Mouse (Mus musculus): ENCODE data around the gene Lmo3. TPM values are rescaled to one million over a fixed set of nuclear protein-coding genes. Genes with fewer than 3 reads are reported as not detected.

The Lmo3 gene
- 3.7 and 4.7 TPM in 2 replicates for polyA plus RNA-seq (2015; fragmentation: Nextera tagmentation; extraction: Ambion mirVana)

GRCm38 (mm10) chr6:138581734-138582505, at the start of gene Lmo3:
TSS of gene Lmo3 (minus strand) at chr6:138581968.
- Histone ChIP-seq H3K4me2 (replicated peaks; ENCODE audit: low read depth) (no peak within 1 kb of the TSS), H3K4me3 (ENCODE audit: low read depth, low read length) (no peak within 1 kb of the TSS), H3K9ac (ENCODE audit: low read depth, low read length) (no peak within 1 kb of the TSS), H3K36me3 (ENCODE audit: control insufficient read depth, insufficient read depth) (no peaks in the 10 kb centered on the region), H3K27me3 (replicated peaks; ENCODE audit: control insufficient read depth, insufficient read depth, low read length) (no peaks in the 10 kb centered on the region), H3K9me3 (ENCODE audit: control insufficient read depth) (no peaks in the 10 kb centered on the region), H3K4me1 (replicated peaks; ENCODE audit: control insufficient read depth, insufficient read depth, low read length) (no peaks in the 10 kb centered on the region), H3K27ac (ENCODE audit: low read depth, low read length) (no peak within 1 kb of the TSS)
- no peak for ATAC-seq
- TF ChIP-seq CTCF (IDR thresholded peaks at IDR 0.05; ENCODE audit: low read depth): no peak
- 76% methylated on average over 13 of the region's 13 CpGs for WGBS

DNA sequence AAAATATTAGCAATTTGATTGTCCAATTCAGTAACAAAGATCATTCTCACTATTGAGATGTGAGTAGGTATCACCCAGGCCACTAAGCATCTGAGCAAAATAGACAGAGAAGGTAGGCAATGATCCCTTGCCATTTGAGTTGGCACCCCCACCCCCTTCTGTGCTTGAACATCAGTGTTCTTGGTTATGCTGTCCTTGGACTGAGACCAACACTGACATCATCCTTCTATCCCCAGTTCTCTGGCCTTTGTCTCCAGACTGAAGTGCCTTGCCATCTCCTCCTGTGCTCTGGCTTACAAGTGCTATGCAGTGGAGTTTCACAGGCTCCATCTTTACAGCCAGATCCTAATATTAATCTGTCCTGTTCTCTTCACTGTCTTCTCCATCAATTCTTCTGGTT, 39.0 kb upstream of the Lmo3 start:
- Histone ChIP-seq H3K27ac (ENCODE audit: low read depth, low read length) (no peak overlapping the region), H3K4me3 (ENCODE audit: low read depth, low read length) (no peak overlapping the region), H3K4me2 (replicated peaks; ENCODE audit: low read depth) (no peak overlapping the region), H3K27me3 (replicated peaks; ENCODE audit: control insufficient read depth, insufficient read depth, low read length) (no peaks in the 10 kb centered on the region), H3K9me3 (ENCODE audit: control insufficient read depth) (no peaks in the 10 kb centered on the region), H3K4me1 (replicated peaks; ENCODE audit: control insufficient read depth, insufficient read depth, low read length) (no peaks in the 10 kb centered on the region), H3K36me3 (ENCODE audit: control insufficient read depth, insufficient read depth) (no peaks in the 10 kb centered on the region), H3K9ac (ENCODE audit: low read depth, low read length) (no peak overlapping the region)
- ATAC-seq: no peak
- no peak for TF ChIP-seq CTCF (IDR thresholded peaks at IDR 0.05; ENCODE audit: low read depth)

- Histone ChIP-seq H3K27ac (ENCODE audit: low read depth, low read length) (no peak overlapping the region), H3K4me2 (replicated peaks; ENCODE audit: low read depth) (no peak overlapping the region), H3K9ac (ENCODE audit: low read depth, low read length) (no peak overlapping the region), H3K36me3 (ENCODE audit: control insufficient read depth, insufficient read depth) (no peaks in the 10 kb centered on the region), H3K4me1 (replicated peaks; ENCODE audit: control insufficient read depth, insufficient read depth, low read length) (no peaks in the 10 kb centered on the region), H3K4me3 (ENCODE audit: low read depth, low read length) (no peak overlapping the region), H3K9me3 (ENCODE audit: control insufficient read depth) (no peaks in the 10 kb centered on the region), H3K27me3 (replicated peaks; ENCODE audit: control insufficient read depth, insufficient read depth, low read length) (no peaks in the 10 kb centered on the region)
- no peak for ATAC-seq
- WGBS: 91% methylated on average over 3 of the region's 3 CpGs
- TF ChIP-seq CTCF (IDR thresholded peaks at IDR 0.05; ENCODE audit: low read depth): no peak
Observed at GRCm38 (mm10) chr6:138618396-138618795, 36.6 kb upstream of the Lmo3 start.

DNA sequence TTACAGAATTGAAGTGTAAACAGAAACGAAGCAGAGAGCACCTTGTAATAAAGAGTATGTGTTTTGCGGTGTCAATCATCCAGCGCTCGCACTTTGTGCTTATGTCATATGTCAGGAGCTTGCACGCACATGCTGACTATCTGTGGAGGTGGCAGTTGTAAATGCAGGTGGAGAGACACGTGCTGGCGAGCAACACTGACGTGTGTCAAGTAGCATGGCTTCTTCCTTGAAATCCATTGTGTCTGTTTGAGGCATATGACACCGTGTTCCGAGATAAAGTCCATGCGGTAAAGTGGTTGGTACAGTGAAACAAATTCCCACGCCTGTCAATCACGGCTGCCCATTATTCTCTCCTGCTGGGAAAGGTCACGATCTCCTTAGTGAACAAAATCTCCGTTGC, 15.2 kb upstream of the Lmo3 start:
- Histone ChIP-seq H3K36me3 (ENCODE audit: control insufficient read depth, insufficient read depth) (no peaks in the 10 kb centered on the region), H3K4me1 (replicated peaks; ENCODE audit: control insufficient read depth, insufficient read depth, low read length) (no peaks in the 10 kb centered on the region), H3K27me3 (replicated peaks; ENCODE audit: control insufficient read depth, insufficient read depth, low read length) (no peaks in the 10 kb centered on the region), H3K9me3 (ENCODE audit: control insufficient read depth) (no peaks in the 10 kb centered on the region), H3K27ac (ENCODE audit: low read depth, low read length) (no peak overlapping the region), H3K9ac (ENCODE audit: low read depth, low read length) (no peak overlapping the region), H3K4me3 (ENCODE audit: low read depth, low read length) (no peak overlapping the region), H3K4me2 (replicated peaks; ENCODE audit: low read depth) (no peak overlapping the region)
- 87% methylated on average over 15 of the region's 15 CpGs for WGBS
- TF ChIP-seq CTCF (IDR thresholded peaks at IDR 0.05; ENCODE audit: low read depth): no peak
- ATAC-seq: no peak

- no peaks in the 10 kb centered on the region for H3K27me3 ChIP-seq (replicated peaks; ENCODE audit: control insufficient read depth, insufficient read depth, low read length)
- H3K27ac ChIP-seq (ENCODE audit: low read depth, low read length): no peak overlapping the region
- no peak overlapping the region for H3K9ac ChIP-seq (ENCODE audit: low read depth, low read length)
- WGBS: 68% methylated on average over 10 of the region's 10 CpGs
- no peak for TF ChIP-seq CTCF (IDR thresholded peaks at IDR 0.05; ENCODE audit: low read depth)
- no peaks in the 10 kb centered on the region for H3K36me3 ChIP-seq (ENCODE audit: control insufficient read depth, insufficient read depth)
- H3K4me3 ChIP-seq (ENCODE audit: low read depth, low read length): no peak overlapping the region
- no peaks in the 10 kb centered on the region for H3K4me1 ChIP-seq (replicated peaks; ENCODE audit: control insufficient read depth, insufficient read depth, low read length)
- no peak for ATAC-seq
- H3K4me2 ChIP-seq (replicated peaks; ENCODE audit: low read depth): no peak overlapping the region
- no peaks in the 10 kb centered on the region for H3K9me3 ChIP-seq (ENCODE audit: control insufficient read depth)
Observed at GRCm38 (mm10) chr6:138595991-138596698, 14.4 kb upstream of the Lmo3 start.

DNA sequence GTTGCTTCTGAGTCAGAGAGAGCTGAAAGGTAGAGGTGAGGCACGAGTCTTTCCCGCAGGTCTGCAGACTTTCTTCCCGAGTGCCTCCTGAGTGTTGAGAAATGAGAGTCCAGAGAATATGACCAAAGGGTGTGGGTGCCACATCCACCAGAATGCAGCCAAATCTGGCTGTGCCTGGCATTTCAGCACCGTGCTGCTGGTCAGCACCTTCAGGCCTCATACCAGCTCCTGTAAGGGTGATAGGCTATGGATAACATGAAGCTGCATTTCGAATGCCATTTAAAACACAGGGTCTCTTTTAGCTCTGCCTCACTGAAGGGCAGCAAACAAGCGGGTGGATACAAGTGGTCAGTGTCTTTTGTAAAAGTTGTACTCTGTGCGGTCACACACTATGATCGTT, 1.5 kb upstream of the Lmo3 start:
- H3K9ac ChIP-seq (ENCODE audit: low read depth, low read length): no peak overlapping the region
- no peak overlapping the region for H3K4me3 ChIP-seq (ENCODE audit: low read depth, low read length)
- H3K36me3 ChIP-seq (ENCODE audit: control insufficient read depth, insufficient read depth): no peaks in the 10 kb centered on the region
- no peak overlapping the region for H3K4me2 ChIP-seq (replicated peaks; ENCODE audit: low read depth)
- no peak for ATAC-seq
- H3K27me3 ChIP-seq (replicated peaks; ENCODE audit: control insufficient read depth, insufficient read depth, low read length): no peaks in the 10 kb centered on the region
- H3K4me1 ChIP-seq (replicated peaks; ENCODE audit: control insufficient read depth, insufficient read depth, low read length): no peaks in the 10 kb centered on the region
- H3K9me3 ChIP-seq (ENCODE audit: control insufficient read depth): no peaks in the 10 kb centered on the region
- no peak overlapping the region for H3K27ac ChIP-seq (ENCODE audit: low read depth, low read length)
- WGBS: 63% methylated on average over 8 of the region's 8 CpGs
- no peak for TF ChIP-seq CTCF (IDR thresholded peaks at IDR 0.05; ENCODE audit: low read depth)

Data from intestine, postnatal 0 days (tissue).